Mouse (Mus musculus): Measurements from ENCODE around the gene Ier2.
A peak's percentile ranks its signal among the peaks of the same experiment; 100 is the strongest.

Gene Ier2

GRCm38 (mm10) chr8:84662581-84663065 is at the start of gene Ier2:
TSS of gene Ier2 (minus strand) at chr8:84662852.
- DNase-seq (ENCODE audit: low read depth, low spot score): no peak

- no peak for DNase-seq (ENCODE audit: low read depth, low spot score)
Measured at GRCm38 (mm10) chr8:84711933-84712758, 49.5 kb upstream of the Ier2 start.

DNA sequence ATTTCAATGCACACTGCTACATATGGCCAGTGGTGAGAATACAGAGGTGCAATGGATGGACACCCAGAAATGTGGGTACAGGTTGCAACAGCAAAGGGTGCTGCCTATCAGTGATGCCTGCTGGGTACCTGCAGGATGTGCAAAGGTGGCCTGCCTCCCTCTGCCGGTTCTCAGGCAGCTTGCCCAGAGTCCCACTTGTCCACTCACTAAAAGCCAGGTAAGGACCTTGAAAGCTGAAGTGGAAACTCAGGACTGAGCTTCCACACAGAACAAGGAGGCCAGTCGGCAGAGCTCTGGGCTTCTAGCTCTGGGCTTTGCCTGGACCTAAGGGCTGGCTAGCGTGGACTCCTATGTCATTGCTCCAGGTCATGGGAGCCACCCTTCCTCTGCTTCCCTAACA is 48.7 kb upstream of the Ier2 start:
- DNase-seq (ENCODE audit: low read depth, low spot score): no peak

DNA sequence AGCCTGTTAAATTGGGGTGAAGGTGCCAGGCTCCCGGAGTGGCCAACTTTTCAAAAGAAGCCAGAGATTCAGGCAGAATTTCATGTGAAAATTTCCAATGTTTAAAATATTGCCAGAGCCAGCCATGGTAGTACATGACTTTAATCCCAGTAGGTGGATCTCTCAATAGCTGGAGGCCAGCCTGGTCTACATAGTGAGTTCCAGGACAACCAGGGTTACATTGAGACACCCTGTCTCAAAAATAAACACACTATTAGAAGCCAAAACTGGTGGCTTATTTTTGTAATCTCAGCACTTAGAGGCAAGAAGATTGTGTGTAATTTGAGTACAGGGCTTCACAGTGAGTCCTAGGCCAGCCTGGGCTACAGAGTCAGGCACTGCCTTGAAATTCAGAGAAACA is 47.3 kb upstream of the Ier2 start:
- no peak for DNase-seq (ENCODE audit: low read depth, low spot score)

DNA sequence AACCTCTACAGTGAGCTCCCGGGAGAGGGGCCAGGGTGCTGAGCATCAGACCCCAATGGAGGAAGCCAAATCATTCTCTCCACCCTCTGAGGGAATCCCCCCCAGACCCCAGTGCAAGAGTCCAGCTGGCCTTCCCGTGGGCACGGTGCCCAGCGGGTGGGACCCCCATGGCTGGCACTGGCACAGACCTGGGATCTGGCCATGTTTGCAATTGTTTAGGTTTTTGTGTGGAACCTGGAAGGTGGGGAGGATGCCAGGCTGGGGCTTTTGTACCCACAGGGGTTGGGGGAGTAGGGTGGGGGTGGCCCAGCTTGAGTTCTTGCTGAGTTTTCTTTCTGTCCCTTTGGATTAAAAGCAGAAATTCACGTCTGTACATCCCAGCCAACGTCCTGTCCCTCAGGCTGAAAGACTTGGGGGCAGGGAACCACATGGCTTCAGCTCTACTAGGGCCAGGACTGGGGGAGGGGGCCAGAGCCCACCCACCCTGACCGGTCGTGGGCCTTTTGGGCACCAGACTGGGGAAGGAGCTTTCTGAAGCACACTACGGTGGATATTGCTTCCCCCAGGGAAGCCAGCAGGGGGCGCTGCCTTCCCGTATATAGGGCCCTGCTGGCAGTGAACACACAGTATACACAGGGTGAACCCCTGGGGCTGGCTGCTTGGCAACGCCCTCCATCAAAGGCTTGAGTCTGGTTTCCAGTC is 46.3 kb upstream of the Ier2 start:
- DNase-seq (ENCODE audit: low read depth, low spot score): peak; percentile 86

- DNase-seq (ENCODE audit: low read depth, low spot score): no peak
Measured at GRCm38 (mm10) chr8:84708071-84708541, 45.5 kb upstream of the Ier2 start.

- no peak for DNase-seq (ENCODE audit: low read depth, low spot score)
Measured at GRCm38 (mm10) chr8:84707267-84707883, 44.7 kb upstream of the Ier2 start.

DNA sequence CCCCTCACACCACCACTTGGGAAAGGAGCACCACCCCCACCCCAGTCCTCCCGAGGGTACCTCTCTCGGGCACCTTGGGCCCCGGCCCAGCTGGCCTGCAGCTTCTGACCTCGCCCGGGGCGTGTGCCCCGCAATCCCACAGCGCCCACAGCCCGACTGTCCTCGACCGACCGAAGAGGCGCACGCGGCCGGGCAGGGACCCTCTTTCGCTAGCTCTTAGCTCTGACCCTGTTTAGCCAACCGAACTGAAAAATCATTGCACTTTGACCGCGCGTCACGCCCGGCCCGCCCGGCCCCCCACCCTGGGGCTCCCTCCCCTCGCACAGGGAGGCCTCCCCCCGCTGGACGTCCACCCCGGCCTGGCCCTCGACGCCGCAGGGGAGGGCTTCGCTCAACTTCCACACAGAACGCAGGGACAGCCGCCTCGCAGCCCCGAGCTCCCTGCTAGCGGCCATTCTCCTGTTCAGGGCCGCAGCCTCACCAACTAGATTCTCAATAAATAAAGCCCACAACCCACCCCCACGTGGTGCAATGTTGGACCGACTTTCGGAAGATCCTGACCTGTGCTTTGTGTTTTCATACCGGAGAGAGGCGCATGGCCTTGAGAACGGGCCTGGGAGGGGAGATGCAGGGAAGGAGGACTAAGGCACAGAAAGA is 44.1 kb upstream of the Ier2 start:
- no peak for DNase-seq (ENCODE audit: low read depth, low spot score)

- no peak for DNase-seq (ENCODE audit: low read depth, low spot score)
Measured at GRCm38 (mm10) chr8:84705960-84706359, 43.3 kb upstream of the Ier2 start.

GRCm38 (mm10) chr8:84704867-84705831 is 42.5 kb upstream of the Ier2 start:
- no peak for DNase-seq (ENCODE audit: low read depth, low spot score)

GRCm38 (mm10) chr8:84704356-84704755 is 41.7 kb upstream of the Ier2 start:
- DNase-seq (ENCODE audit: low read depth, low spot score): peak; percentile 90

GRCm38 (mm10) chr8:84703466-84704249 is 41.0 kb upstream of the Ier2 start:
- DNase-seq (ENCODE audit: low read depth, low spot score): no peak

DNA sequence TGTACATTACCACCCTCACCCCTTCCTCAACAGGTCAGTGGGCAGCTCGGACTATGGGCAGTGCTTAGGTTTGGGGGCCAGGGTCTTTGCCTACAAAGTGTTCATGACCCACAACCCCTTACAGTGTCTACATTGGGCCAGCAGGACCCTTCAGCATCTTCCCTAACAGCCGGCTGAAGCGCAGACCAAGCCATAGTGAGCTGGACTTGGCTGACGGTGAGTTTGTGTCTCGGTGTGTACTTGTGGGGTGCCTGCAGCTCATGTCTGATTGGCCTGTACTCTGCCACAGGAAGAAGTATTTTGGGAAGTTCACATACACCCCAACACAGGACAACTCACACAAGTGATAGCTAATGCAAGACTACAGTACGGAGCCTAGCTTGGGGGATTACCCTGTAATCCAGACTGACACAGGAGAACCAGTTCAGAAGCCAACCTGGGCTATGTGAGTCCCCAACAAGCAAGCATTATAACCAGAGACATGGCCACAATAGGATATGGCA is 40.4 kb upstream of the Ier2 start:
- no peak for DNase-seq (ENCODE audit: low read depth, low spot score)

GRCm38 (mm10) chr8:84702561-84702960 is 39.9 kb upstream of the Ier2 start:
- DNase-seq (ENCODE audit: low read depth, low spot score): no peak

DNA sequence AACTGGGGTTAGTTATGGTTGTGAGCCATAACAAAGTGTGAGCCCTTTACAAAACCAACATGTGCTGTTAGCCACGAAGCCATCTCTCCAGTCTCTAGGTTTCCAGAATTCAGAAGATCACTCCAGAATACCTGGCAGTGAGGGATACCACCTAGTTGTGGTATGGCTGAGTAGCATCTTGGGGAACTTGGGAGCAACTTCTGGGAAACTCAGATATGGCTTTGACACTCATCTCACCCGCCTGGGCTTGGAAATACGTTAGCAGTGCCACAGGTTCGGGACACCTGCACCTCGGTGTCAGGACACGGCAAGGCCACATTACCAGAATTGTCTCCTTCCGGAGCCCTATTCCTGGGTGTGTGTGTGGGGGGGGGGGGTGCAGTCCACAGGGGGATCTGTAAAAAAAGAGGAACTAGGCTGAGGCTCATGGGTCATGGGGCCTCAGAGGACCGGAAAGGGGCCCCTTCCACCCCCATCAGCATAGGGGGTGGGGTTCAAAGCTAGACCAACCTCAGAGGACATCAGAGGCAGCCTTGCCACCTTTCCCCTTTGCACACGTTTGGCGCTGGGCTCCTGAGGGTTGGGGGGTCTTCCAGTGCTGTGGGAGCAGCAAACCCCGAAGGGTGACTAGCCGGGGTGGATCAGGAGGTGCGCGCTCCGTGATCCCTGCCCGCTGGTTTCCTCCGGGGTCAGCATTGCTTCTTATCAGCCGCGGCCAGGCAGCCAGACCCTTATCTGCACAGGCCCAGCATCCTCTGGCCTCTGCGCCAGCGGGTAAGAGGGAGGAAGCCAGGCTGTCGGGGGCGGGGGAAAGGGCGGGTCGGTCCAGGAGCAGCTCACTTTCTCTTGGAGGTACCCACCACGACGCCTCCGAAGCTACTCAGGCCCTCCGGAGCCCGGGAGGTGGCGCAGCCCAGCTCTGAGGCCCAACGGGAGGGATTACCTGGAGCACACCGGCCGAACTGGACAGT is 38.6 kb upstream of the Ier2 start, which contains the start of gene Lyl1:
Gene Lyl1, plus strand, starts transcription at position 517 of the 971 bp plus-strand sequence.
- no peak for DNase-seq (ENCODE audit: low read depth, low spot score)

DNA sequence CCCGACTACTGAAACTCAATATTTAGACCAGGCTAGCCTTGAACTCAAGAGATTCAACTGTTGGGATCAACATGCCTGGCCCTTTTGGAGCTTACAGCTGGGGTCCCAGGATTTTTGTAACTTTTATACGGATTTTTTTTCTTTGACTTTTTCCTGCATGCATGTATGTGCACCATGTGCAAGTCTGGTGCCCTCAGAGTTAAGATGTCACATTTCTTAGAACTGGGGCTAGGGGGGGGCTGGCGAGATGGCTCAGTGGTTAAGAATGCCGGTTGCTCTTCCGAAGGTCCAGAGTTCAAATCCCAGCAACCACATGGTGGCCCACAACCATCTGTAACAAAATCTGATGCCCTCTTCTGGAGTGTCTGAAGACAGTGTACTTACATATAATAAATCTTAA is 37.9 kb upstream of the Ier2 start:
- no peak for DNase-seq (ENCODE audit: low read depth, low spot score)

- no peak for DNase-seq (ENCODE audit: low read depth, low spot score)
Measured at GRCm38 (mm10) chr8:84699861-84700322, 37.2 kb upstream of the Ier2 start.

- DNase-seq (ENCODE audit: low read depth, low spot score): no peak
Measured at GRCm38 (mm10) chr8:84698929-84699401, 36.3 kb upstream of the Ier2 start.
